Mouse (Mus musculus): ENCODE measurements around the gene Jag1.

Gene Jag1

DNA sequence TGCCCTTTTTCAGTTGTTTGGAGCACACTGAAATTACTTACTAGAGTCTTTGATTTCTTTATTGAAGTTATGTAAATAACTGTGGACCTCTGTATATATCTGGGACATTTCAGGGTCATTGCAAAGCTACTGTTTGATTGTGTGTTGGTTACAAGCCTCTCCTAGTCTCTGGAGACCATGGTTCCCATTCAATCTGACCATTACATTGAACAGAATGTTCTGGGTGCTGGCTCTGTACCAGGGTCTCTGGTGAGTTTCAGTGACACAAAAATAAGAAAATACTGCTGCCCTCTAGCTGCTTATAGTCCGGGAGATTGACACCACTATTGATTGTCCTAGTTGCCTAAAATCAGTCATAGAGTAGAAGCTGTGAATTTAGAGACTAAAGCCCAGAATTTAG lies 66.5 kb downstream of the Jag1 start:
- no peak for DNase-seq

DNA sequence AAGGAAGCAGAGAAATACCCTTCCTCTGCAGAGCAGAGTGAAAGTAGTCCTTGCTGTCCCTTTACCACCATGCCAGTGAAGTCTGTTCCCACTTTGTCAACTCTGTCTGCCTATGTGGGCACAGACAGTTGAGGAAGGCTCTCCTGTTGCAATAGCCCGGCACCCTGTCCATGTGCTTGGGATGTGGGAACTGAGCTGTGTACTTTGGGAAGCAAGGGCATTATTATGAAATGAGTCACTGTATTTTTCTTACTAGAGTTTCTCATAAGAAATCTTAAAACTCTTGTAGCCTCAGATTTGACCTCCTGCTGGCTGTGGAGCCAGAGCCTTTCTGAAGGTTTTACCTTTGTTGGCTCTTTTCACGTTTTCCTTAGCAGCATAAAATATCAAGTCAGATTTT lies 67.1 kb downstream of the Jag1 start:
- no peak for DNase-seq

DNA sequence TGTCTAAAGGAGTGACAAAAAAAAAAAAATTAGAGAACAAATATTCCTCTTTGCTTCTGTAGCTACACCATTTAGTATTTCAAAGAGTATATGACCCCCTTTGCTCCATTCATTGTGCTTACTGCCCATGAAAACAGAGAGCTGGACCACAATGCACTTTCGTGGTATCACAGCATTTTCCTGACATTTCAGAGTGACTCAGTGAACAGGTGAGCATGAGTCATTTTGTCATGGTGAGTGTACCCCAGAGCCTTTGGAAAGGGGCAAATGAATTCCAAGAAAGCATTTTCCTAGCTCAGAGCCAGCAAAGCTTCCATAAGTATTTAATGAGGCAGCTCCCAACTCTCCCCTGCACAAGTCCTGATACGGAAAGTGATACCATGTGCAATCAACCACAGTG lies 72.3 kb downstream of the Jag1 start:
- no peak for DNase-seq
